Mouse (Mus musculus): ENCODE measurements around the gene Cep250.

- TF ChIP-seq POLR2A (IDR thresholded peaks at IDR 0.05; ENCODE audit: insufficient read length, low read depth) (no peak), POLR2AphosphoS2 (IDR thresholded peaks at IDR 0.05; ENCODE audit: insufficient read length, low read depth) (no peak), MYOD1 (IDR thresholded peaks at IDR 0.05; ENCODE audit: control insufficient read depth in 1 of 3, insufficient read length in 2 of 3, low read depth in 2 of 3) (no peak), E2F4 (IDR thresholded peaks at IDR 0.05; ENCODE audit: insufficient read depth) (no peak), USF1 (IDR thresholded peaks at IDR 0.05; ENCODE audit: low read depth) (no peak), CEBPB (IDR thresholded peaks at IDR 0.05; ENCODE audit: insufficient read depth, poor library complexity, severe bottlenecking) (no peak), REST (IDR thresholded peaks at IDR 0.05; ENCODE audit: insufficient read depth, insufficient read length) (no peak), TCF12 (IDR thresholded peaks at IDR 0.05; ENCODE audit: insufficient read depth, poor library complexity, severe bottlenecking) (no peak), SRF (IDR thresholded peaks at IDR 0.05; ENCODE audit: control insufficient read depth, insufficient read length, low read depth) (no peak)
Measured at GRCm38 (mm10) chr2:155985776-155986175, 29.5 kb downstream of the Cep250 start.
